Mouse (Mus musculus) MEL (cell line): ENCODE measurements at regions not wholly inside any gene's neighbourhood (a gene's known extent, or its start where the extent isn't known, plus 50 kb on each side); places are given as distances from the start of the nearest gene placed in this dataset.

ENCODE experiments used
- DNase-seq: peaks from one replicate; pipeline ENCODE4 v3.0.0; 2011; ENCODE audit warnings: low read depth, low spot score
- H3K27ac ChIP-seq: 2 replicates; pipeline ENCODE4 v1.5.1; 2012; ENCODE audit warnings: low read depth, mild to moderate bottlenecking, control low read depth, low read length, moderate library complexity; ENCODE audit not compliant: control insufficient read depth
- H3K27me3 ChIP-seq, 2 experiments: fragments of 150-350 bp in 1 of 2; sonication (generic) in 1 of 2; 2 replicates each; pipeline ENCODE4 v1.6.1; 2012; ENCODE audit warnings: low read length in 2 of 2, mild to moderate bottlenecking in 2 of 2, improper control_type of control experiment in 1 of 2, moderate library complexity in 1 of 2; ENCODE audit not compliant: insufficient read depth in 2 of 2, control insufficient read depth in 1 of 2
- H3K36me3 ChIP-seq, 2 experiments: 2 replicates each; pipeline ENCODE4 v1.6.1; 2012 to 2014; ENCODE audit warnings: low read length in 2 of 2, improper control_type of control experiment in 1 of 2, inconsistent platforms in 1 of 2, mild to moderate bottlenecking in 1 of 2; ENCODE audit not compliant: insufficient read depth in 2 of 2, control insufficient read depth in 1 of 2
- H3K4me1 ChIP-seq, 2 experiments: fragments of 150-350 bp in 1 of 2; sonication (generic) in 1 of 2; 2 replicates each; pipeline ENCODE4 v1.6.1; 2012; ENCODE audit warnings: low read length in 2 of 2, improper control_type of control experiment in 1 of 2, mild to moderate bottlenecking in 1 of 2; ENCODE audit not compliant: insufficient read depth in 2 of 2, control insufficient read depth in 1 of 2
- H3K4me3 ChIP-seq, 2 experiments: fragments of 150-350 bp in 1 of 2; sonication (generic) in 1 of 2; 2 replicates each; pipeline ENCODE4 v1.5.1; 2012; ENCODE audit warnings: low read depth in 2 of 2, low read length in 2 of 2, mild to moderate bottlenecking in 2 of 2, moderate library complexity in 2 of 2, control low read depth in 1 of 2, improper control_type of control experiment in 1 of 2; ENCODE audit not compliant: control insufficient read depth in 1 of 2, insufficient read depth in 1 of 2
- H3K79me2 ChIP-seq: 2 replicates; pipeline ENCODE4 v1.6.1; 2012; ENCODE audit warnings: mild to moderate bottlenecking, low read length, moderate library complexity; ENCODE audit not compliant: control insufficient read depth, poor library complexity, insufficient read depth
- H3K9ac ChIP-seq: 2 replicates; pipeline ENCODE4 v1.6.1; 2012; ENCODE audit warnings: low read depth, mild to moderate bottlenecking, control low read depth, low read length, moderate library complexity; ENCODE audit not compliant: control insufficient read depth, poor library complexity, severe bottlenecking
- H3K9me3 ChIP-seq: fragments of 150-350 bp; sonication (generic); replicated peaks from 2 replicates; pipeline ENCODE4 v1.6.1; 2012; ENCODE audit warnings: mild to moderate bottlenecking, low read length, improper control_type of control experiment, moderate library complexity; ENCODE audit not compliant: insufficient read depth
- CHD1 ChIP-seq: IDR thresholded peaks from 2 replicates; pipeline ENCODE4 v1.6.1; 2012; ENCODE audit warnings: low read depth, mild to moderate bottlenecking, inconsistent platforms, low read length, improper control_type of control experiment
- CTCF ChIP-seq, 3 experiments: IDR thresholded peaks in 2 of 3; conservative IDR thresholded peaks in 1 of 3; 2 replicates each; pipeline ENCODE4 v1.5.1; 2011 to 2012; ENCODE audit warnings: low read length in 3 of 3, low read depth in 2 of 3, mild to moderate bottlenecking in 2 of 3, improper control_type of control experiment in 1 of 3, inconsistent platforms in 1 of 3, mixed read lengths in 1 of 3, moderate library complexity in 1 of 3; ENCODE audit not compliant: control insufficient read depth in 1 of 3, insufficient read depth in 1 of 3, poor library complexity in 1 of 3, severe bottlenecking in 1 of 3
- ELF1 ChIP-seq: IDR thresholded peaks from 2 replicates; pipeline ENCODE4 v1.6.1; 2014; ENCODE audit warnings: low read depth, mild to moderate bottlenecking, inconsistent platforms, low read length, improper control_type of control experiment, moderate library complexity
- EP300 ChIP-seq, 2 experiments: IDR thresholded peaks; 2 replicates each; pipeline ENCODE4 v1.6.1; 2011; ENCODE audit warnings: improper control_type of control experiment in 2 of 2, low read length in 2 of 2, low read depth in 1 of 2, mild to moderate bottlenecking in 1 of 2
- ETS1 ChIP-seq: IDR thresholded peaks from 2 replicates; pipeline ENCODE4 v1.6.1; 2012; ENCODE audit warnings: low read depth, mild to moderate bottlenecking, inconsistent platforms, low read length, improper control_type of control experiment, moderate library complexity
- JUND ChIP-seq: IDR thresholded peaks from 2 replicates; pipeline ENCODE4 v1.6.1; 2011; ENCODE audit warnings: low read depth, mild to moderate bottlenecking, improper control_type of control experiment, low read length
- MAFK ChIP-seq: IDR thresholded peaks from 2 replicates; pipeline ENCODE4 v1.6.1; 2011; ENCODE audit warnings: low read depth, mild to moderate bottlenecking, low read length, improper control_type of control experiment, borderline replicate concordance
- NELFE ChIP-seq: IDR thresholded peaks from 2 replicates; pipeline ENCODE4 v1.6.1; 2011; ENCODE audit warnings: low read depth, low read length, improper control_type of control experiment
- POLR2A ChIP-seq, 2 experiments: IDR thresholded peaks; 2 replicates each; pipeline ENCODE4 v1.6.1; 2011 to 2012; ENCODE audit warnings: low read length in 2 of 2, mild to moderate bottlenecking in 2 of 2, control low read depth in 1 of 2, improper control_type of control experiment in 1 of 2, low read depth in 1 of 2, moderate library complexity in 1 of 2; ENCODE audit not compliant: control insufficient read depth in 1 of 2, insufficient read depth in 1 of 2, poor library complexity in 1 of 2
- POLR2AphosphoS5 ChIP-seq: IDR thresholded peaks from 2 replicates; pipeline ENCODE4 v1.6.1; 2012; ENCODE audit warnings: low read depth, borderline replicate concordance, mild to moderate bottlenecking, inconsistent platforms, low read length, moderate library complexity, mixed read lengths
- RAD21 ChIP-seq: IDR thresholded peaks from 2 replicates; pipeline ENCODE4 v1.6.1; 2011; ENCODE audit warnings: mild to moderate bottlenecking, low read depth, low read length, improper control_type of control experiment
- TBP ChIP-seq: IDR thresholded peaks from 2 replicates; pipeline ENCODE4 v1.8.0; 2011; ENCODE audit warnings: low read depth, low read length, improper control_type of control experiment
- UBTF ChIP-seq: IDR thresholded peaks from 2 replicates; pipeline ENCODE4 v1.6.1; 2012; ENCODE audit warnings: low read depth, mild to moderate bottlenecking, inconsistent platforms, low read length, improper control_type of control experiment, moderate library complexity, borderline replicate concordance; ENCODE audit not compliant: insufficient read depth
- USF2 ChIP-seq, 2 experiments: IDR thresholded peaks; 2 replicates each; pipeline ENCODE4 v1.6.1; 2011 to 2012; ENCODE audit warnings: improper control_type of control experiment in 2 of 2, low read length in 2 of 2, borderline replicate concordance in 1 of 2, inconsistent platforms in 1 of 2, low read depth in 1 of 2, mild to moderate bottlenecking in 1 of 2; ENCODE audit not compliant: insufficient read depth in 1 of 2

DNA sequence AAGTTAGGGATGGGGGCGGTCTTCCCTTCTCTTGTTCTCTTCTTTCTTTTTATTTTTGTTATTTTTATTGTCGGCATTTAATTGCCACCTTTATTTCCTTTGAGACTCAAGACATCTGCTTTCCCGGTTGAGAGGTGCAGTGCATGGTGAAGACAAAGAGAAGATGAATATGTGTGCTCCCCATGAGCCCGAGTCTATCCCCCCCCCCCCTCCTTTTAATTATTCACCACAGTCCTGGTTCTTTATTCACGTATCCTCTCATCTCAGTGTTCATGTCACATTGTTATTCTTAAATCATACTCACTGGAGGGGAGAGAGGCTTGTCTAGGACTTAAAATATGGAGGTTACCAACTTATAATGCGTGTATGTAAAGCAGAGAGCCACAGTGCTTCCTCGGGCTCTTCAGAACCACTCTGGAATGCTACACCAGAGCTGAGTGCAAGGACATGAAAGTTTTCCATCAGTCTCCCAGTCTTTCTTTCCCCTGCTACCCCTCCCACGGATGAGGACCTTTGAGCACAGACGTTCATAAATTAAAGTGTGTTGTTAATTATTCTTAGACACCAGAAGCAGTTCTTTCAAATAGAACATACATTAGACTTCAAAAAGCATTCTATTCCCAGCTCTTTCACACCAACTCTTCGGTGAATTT is 274.6 kb upstream of the Lsamp start:
- Histone ChIP-seq H3K27me3 (no peaks in the 10 kb centered on the region), H3K9ac (no peak overlapping the region), H3K36me3 (no peaks in the 10 kb centered on the region), H3K27ac (no peak overlapping the region), H3K79me2 (no peaks in the 10 kb centered on the region)
- TF ChIP-seq EP300 (IDR thresholded peaks at IDR 0.05; ENCODE audit: low read depth in 1 of 2, low read length in 2 of 2) (no peak), JUND (no peak), ELF1 (no peak), UBTF (no peak), RAD21 (no peak), TBP (no peak), ETS1 (no peak), POLR2AphosphoS5 (no peak), CHD1 (no peak)
- TF ChIP-seq, all 39 proteins: peak for 0
- DNase-seq, result no peak
- Histone ChIP-seq H3K9me3 (no peaks in the 10 kb centered on the region), H3K4me3 (no peak overlapping the region), H3K4me1 (no peaks in the 10 kb centered on the region)

DNA sequence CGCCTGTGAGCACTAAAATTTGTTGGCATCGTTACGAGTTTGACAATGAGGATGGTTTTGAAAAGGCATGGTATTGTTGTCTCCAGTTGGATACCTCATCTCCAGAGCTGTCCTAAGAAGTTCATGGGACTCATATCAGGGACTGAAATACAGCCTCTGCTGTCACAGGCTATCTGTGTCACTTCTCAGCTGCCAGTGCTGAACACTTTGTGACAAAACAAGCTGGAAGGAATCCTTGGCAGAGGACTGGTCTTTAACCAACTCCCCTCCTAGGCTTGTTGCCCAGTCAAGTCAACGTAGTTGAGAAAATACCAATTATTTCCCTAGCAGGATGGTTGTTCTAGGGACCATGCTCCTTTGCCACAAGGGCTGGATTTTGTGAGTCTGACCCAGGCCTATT is 256.6 kb upstream of the Lsamp start:
- Histone ChIP-seq H3K79me2 (no peaks in the 10 kb centered on the region), H3K9me3 (no peaks in the 10 kb centered on the region), H3K27me3 (no peaks in the 10 kb centered on the region), H3K4me3 (no peak overlapping the region), H3K4me1 (no peaks in the 10 kb centered on the region), H3K36me3 (no peaks in the 10 kb centered on the region), H3K27ac (no peak overlapping the region), H3K9ac (no peak overlapping the region)
- DNase-seq, result no peak
- TF ChIP-seq USF2 (IDR thresholded peaks at IDR 0.05; ENCODE audit: borderline replicate concordance in 1 of 2, insufficient read depth in 1 of 2, low read depth in 1 of 2, low read length in 2 of 2) (no peak), CTCF (IDR thresholded peaks at IDR 0.05 in 2 of 3, conservative IDR thresholded peaks at IDR 0.05 in 1 of 3; ENCODE audit: control insufficient read depth in 1 of 3, insufficient read depth in 1 of 3, low read depth in 2 of 3, low read length in 3 of 3, poor library complexity in 1 of 3, severe bottlenecking in 1 of 3) (no peak), POLR2A (IDR thresholded peaks at IDR 0.05; ENCODE audit: control insufficient read depth in 1 of 2, insufficient read depth in 1 of 2, low read depth in 1 of 2, low read length in 2 of 2, poor library complexity in 1 of 2) (no peak), CHD1 (no peak), MAFK (no peak), NELFE (no peak)
